Mouse (Mus musculus): ENCODE results near the gene Tet1.

DNA sequence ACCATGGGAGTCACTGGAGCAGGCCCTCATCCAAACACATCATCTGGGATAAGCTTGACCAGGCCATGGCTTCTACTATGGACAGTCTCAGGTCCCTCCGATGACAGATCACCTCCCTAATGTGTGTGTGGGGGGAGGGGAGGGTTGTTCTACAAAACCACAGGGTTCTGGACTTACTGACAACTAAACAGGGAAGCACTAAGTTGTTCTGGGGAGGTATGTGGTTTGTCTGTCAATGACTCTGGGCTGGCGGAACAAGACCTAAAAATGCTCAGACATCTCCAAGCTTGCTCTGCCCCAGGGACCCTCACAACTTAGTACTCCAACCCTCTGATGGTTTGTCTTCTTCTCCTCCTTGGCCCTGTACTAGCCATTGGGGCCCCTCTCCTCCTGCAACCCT is 2.3 kb upstream of the Tet1 start:
- TF ChIP-seq CTCF (IDR thresholded peaks at IDR 0.05; ENCODE audit: extremely low read depth, insufficient read depth, insufficient read length, insufficient replicate concordance), result no peak
- TF ChIP-seq POLR2A (IDR thresholded peaks at IDR 0.05; ENCODE audit: low read depth, low read length), result no peak

Measured in spleen, adult 2 months (tissue).